Mouse (Mus musculus): ENCODE results near the gene Rsph3a. TPM values are rescaled to one million over a fixed set of nuclear protein-coding genes. Genes with fewer than 3 reads are reported as not detected.

The Rsph3a gene
- total and polyA plus RNA-seq, 3 experiments: 10.3 to 13.5 (median 11.7) TPM

DNA sequence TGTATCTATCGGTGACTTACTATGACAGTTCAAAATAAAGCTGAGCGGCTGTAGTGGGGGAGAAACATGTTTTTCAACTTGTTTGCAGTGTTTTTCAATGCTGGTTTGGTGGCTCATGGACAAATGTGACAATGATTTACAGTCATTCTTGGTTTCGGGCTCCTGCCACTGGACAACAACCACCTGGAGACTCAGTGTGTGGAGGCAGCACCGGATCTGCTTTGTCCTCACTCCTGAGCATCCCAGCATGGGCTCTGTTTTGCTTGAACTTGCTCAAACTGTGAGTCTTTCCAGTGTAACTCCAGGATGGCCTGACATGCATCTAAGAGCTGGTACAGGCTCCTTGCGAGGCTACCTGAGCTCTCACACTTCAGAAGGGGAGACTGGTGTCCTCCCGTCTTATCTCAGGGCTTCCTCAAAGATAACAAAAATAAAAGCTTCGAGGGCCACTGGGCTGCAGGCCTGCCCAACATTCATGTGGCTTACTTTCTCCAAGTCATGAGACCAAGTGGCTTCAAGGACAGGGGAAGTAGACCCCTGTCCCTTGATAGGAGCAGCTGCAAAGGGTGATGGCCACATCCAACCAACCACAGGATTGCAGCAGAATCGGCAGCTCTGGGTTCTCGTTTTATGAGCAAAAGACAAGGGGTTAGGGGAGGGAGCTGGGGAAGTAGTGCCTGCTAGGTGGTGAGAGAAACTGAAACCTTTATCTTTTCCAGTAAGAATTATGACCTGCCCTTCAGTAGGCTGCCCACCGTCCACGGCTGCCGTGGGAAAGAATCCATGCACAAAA lies 28.4 kb upstream of the Rsph3a start:
- Histone ChIP-seq H3K27me3 (ENCODE audit: insufficient read depth, low read length) (0 out of 2 replicates have a peak, but pooled peaks cover 4% of the 10 kb centered on the region), H3K4me1 (ENCODE audit: insufficient read depth, low read depth, low read length) (no peaks in the 10 kb centered on the region), H3K36me3 (replicated peaks) (no peaks in the 10 kb centered on the region), H3K4me3 (ENCODE audit: low read depth, low read length) (no peak overlapping the region), H3K9me3 (replicated peaks) (no peaks in the 10 kb centered on the region)
- ATAC-seq (ENCODE audit: extremely low read depth, insufficient number of reproducible peaks, low FRiP score, poor library complexity, severe bottlenecking): no peak
- no peak for TF ChIP-seq CTCF (IDR thresholded peaks at IDR 0.05; ENCODE audit: low read depth, low read length)
- TF ChIP-seq POLR2AphosphoS5 (IDR thresholded peaks at IDR 0.05; ENCODE audit: insufficient replicate concordance, low read depth, low read length): no peak
- DNase-seq (ENCODE audit: low spot score): no peak

DNA sequence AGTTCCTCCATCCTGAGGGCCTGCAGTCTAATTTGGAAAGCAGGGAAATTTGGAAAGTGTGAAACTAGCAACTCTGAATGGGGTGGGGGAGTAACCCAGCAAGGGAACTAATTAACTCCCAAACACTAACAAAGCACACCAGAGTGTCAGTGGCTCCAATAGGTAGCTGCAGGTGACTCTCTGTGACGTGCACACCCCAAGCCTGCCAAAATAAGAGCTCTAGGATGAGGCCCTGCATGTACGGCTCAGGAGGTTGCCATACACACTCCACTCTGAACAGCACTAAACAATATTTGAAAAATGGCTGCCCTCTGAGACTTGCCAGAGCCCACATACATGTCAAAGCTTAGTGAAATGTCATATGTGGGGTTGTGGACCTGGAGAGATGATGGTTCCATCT lies 27.1 kb upstream of the Rsph3a start:
- Histone ChIP-seq H3K27me3 (ENCODE audit: insufficient read depth, low read length) (0 out of 2 replicates have a peak, but pooled peaks cover 4% of the 10 kb centered on the region), H3K9me3 (replicated peaks) (no peaks in the 10 kb centered on the region), H3K36me3 (replicated peaks) (no peaks in the 10 kb centered on the region), H3K4me3 (ENCODE audit: low read depth, low read length) (no peak overlapping the region), H3K4me1 (ENCODE audit: insufficient read depth, low read depth, low read length) (no peaks in the 10 kb centered on the region)
- no peak for ATAC-seq (ENCODE audit: extremely low read depth, insufficient number of reproducible peaks, low FRiP score, poor library complexity, severe bottlenecking)
- TF ChIP-seq GATA1 (IDR thresholded peaks at IDR 0.05; ENCODE audit: borderline replicate concordance, low read length): no peak
- no peak for DNase-seq (ENCODE audit: low spot score)

DNA sequence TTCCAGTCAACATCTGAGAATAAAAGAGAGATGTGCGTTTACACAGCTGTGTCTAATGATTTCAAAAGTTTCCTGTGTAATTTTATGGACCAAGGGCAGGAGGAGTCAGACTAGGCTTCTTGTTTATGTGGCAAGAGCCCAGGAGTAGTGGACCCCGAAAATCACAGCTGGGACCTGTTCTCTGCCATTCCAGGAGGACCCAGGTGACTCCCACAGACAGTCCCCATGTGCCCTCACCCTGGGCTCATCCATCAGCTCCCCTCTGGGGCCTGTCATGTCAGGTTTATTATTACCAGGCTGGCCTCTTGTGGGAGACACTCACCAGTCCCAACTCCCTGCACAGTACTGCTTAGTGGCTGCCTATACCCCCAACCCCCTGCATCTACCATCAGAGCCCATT lies 26.2 kb upstream of the Rsph3a start:
- H3K4me3 ChIP-seq (ENCODE audit: low read depth, low read length): no peak overlapping the region
- TF ChIP-seq CTCF (IDR thresholded peaks at IDR 0.05; ENCODE audit: low read depth, low read length) (no peak), GATA2 (IDR thresholded peaks at IDR 0.05; ENCODE audit: borderline replicate concordance, low read depth, low read length) (no peak), GATA1 (IDR thresholded peaks at IDR 0.05; ENCODE audit: borderline replicate concordance, low read length) (no peak), POLR2AphosphoS5 (IDR thresholded peaks at IDR 0.05; ENCODE audit: insufficient replicate concordance, low read depth, low read length) (no peak), TAL1 (conservative IDR thresholded peaks at IDR 0.05; ENCODE audit: low read depth, low read length) (no peak)

DNA sequence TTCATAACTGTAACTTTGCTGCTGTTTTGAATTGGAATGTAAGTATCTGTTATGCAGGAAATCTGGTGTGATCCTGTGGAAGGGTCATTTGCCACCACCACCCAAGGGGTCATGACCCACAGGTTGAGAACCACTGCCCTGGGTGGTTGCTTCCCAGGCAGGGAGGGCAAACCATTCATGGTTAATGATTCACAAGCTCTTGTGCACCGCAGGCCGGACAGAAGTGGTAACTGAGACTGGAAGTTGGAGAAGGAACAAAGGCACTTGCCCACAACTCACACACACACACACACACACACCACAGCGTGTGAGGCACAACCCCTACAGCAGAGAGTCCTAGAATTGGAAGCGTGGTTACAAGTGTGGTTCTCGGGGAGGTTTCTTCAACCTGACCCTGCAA lies 22.9 kb upstream of the Rsph3a start:
- Histone ChIP-seq H3K36me3 (replicated peaks) (no peaks in the 10 kb centered on the region), H3K4me1 (ENCODE audit: insufficient read depth, low read depth, low read length) (no peaks in the 10 kb centered on the region), H3K4me3 (ENCODE audit: low read depth, low read length) (no peak overlapping the region), H3K27me3 (ENCODE audit: insufficient read depth, low read length) (no peaks in the 10 kb centered on the region), H3K9me3 (replicated peaks) (no peaks in the 10 kb centered on the region)
- ATAC-seq (ENCODE audit: extremely low read depth, insufficient number of reproducible peaks, low FRiP score, poor library complexity, severe bottlenecking): no peak
- TF ChIP-seq GATA2 (IDR thresholded peaks at IDR 0.05; ENCODE audit: borderline replicate concordance, low read depth, low read length) (no peak), POLR2AphosphoS5 (IDR thresholded peaks at IDR 0.05; ENCODE audit: insufficient replicate concordance, low read depth, low read length) (no peak), CTCF (IDR thresholded peaks at IDR 0.05; ENCODE audit: low read depth, low read length) (no peak), TAL1 (conservative IDR thresholded peaks at IDR 0.05; ENCODE audit: low read depth, low read length) (no peak), GATA1 (IDR thresholded peaks at IDR 0.05; ENCODE audit: borderline replicate concordance, low read length) (no peak)
- no peak for DNase-seq (ENCODE audit: low spot score)

More for the DNA sequence above, 26.2 kb upstream of the Rsph3a start:
- no peak for ATAC-seq (ENCODE audit: extremely low read depth, insufficient number of reproducible peaks, low FRiP score, poor library complexity, severe bottlenecking)
- no peaks in the 10 kb centered on the region for H3K9me3 ChIP-seq (replicated peaks)
- H3K27me3 ChIP-seq (ENCODE audit: insufficient read depth, low read length): 0 out of 2 replicates have a peak, but pooled peaks cover 4% of the 10 kb centered on the region
- H3K4me1 ChIP-seq (ENCODE audit: insufficient read depth, low read depth, low read length): no peaks in the 10 kb centered on the region
- no peak for DNase-seq (ENCODE audit: low spot score)
- H3K36me3 ChIP-seq (replicated peaks): no peaks in the 10 kb centered on the region

DNA sequence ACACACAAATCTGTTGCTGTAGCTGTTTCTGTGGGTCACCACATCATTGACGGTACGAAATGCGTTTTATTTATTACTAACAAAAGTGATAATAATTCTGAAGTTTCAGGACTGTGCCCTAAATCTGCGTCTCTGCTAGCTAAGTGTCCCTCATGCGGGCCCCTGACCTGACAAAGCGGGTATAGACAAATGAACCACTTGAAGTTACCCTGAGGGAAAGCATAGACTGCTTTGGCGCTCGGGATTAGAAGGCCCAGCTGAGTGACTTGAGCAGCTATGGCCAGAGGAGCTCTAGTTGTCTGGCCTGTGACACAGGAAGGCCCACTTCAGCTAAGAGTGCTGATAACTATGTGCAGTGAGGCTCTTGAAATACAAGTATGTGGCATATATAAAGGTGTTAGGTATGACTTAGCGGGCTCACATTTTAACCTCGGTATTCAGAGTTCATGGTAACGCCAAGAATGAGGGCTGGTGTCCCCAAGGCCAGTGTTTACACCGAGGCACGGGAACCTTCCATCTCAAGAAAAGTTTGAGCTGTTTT lies 21.2 kb upstream of the Rsph3a start:
- TF ChIP-seq TAL1 (conservative IDR thresholded peaks at IDR 0.05; ENCODE audit: low read depth, low read length) (no peak), POLR2AphosphoS5 (IDR thresholded peaks at IDR 0.05; ENCODE audit: insufficient replicate concordance, low read depth, low read length) (no peak), CTCF (IDR thresholded peaks at IDR 0.05; ENCODE audit: low read depth, low read length) (no peak), GATA2 (IDR thresholded peaks at IDR 0.05; ENCODE audit: borderline replicate concordance, low read depth, low read length) (no peak), GATA1 (IDR thresholded peaks at IDR 0.05; ENCODE audit: borderline replicate concordance, low read length) (no peak)
- ATAC-seq (ENCODE audit: extremely low read depth, insufficient number of reproducible peaks, low FRiP score, poor library complexity, severe bottlenecking): no peak
- Histone ChIP-seq H3K36me3 (replicated peaks) (no peaks in the 10 kb centered on the region), H3K9me3 (replicated peaks) (no peaks in the 10 kb centered on the region), H3K4me1 (ENCODE audit: insufficient read depth, low read depth, low read length) (no peaks in the 10 kb centered on the region), H3K4me3 (ENCODE audit: low read depth, low read length) (no peak overlapping the region), H3K27me3 (ENCODE audit: insufficient read depth, low read length) (no peaks in the 10 kb centered on the region)
- DNase-seq (ENCODE audit: low spot score): no peak

DNA sequence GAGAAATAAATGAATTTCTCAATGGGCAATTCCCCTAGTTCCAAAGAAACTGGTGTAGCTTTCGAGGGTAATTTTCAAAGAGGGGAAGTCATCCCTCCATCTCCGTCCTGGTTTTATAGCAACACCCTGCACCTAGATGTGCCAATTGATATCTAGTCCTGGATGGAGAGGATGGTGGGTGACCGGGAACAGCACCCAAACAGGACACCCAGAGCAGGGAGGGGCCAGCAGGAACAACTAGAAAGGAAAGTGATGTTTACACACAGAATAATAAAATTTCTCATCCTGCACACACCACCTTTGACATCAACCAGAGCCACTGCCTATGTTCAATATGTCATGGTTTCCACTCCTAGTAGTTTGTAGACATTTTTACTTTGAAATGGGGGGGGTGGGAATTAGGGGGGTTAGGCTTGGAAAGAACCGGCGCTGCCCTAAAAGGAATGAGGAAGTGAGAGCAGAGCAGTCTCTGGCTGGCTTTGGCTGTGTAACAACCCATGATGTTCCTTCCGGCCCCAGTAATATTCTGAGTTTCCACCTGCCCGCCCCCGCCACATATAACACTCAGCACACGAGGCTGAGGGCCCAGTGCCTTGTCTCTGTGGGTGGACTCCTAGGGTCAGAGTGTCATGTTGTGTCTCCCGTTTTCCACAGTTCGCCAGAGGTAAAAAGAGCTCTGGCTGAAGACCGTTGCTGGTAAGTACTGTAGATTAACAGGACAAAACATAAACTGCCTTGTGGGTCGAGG lies 19.8 kb upstream of the Rsph3a start, which contains the start of gene Tagap:
Gene Tagap (plus strand): TSS at position 588 of the 748 bp plus-strand sequence.
- ATAC-seq (ENCODE audit: extremely low read depth, insufficient number of reproducible peaks, low FRiP score, poor library complexity, severe bottlenecking): no peak
- no peak for DNase-seq (ENCODE audit: low spot score)
- H3K4me3 ChIP-seq (ENCODE audit: low read depth, low read length): no peak within 1 kb of the TSS
- H3K4me1 ChIP-seq (ENCODE audit: insufficient read depth, low read depth, low read length): no peaks in the 10 kb centered on the region
- TF ChIP-seq CTCF (IDR thresholded peaks at IDR 0.05; ENCODE audit: low read depth, low read length) (no peak), TAL1 (conservative IDR thresholded peaks at IDR 0.05; ENCODE audit: low read depth, low read length) (no peak), POLR2AphosphoS5 (IDR thresholded peaks at IDR 0.05; ENCODE audit: insufficient replicate concordance, low read depth, low read length) (no peak), GATA1 (IDR thresholded peaks at IDR 0.05; ENCODE audit: borderline replicate concordance, low read length) (no peak), GATA2 (IDR thresholded peaks at IDR 0.05; ENCODE audit: borderline replicate concordance, low read depth, low read length) (no peak)
- no peaks in the 10 kb centered on the region for H3K9me3 ChIP-seq (replicated peaks)
- no peaks in the 10 kb centered on the region for H3K27me3 ChIP-seq (ENCODE audit: insufficient read depth, low read length)
- no peaks in the 10 kb centered on the region for H3K36me3 ChIP-seq (replicated peaks)
